Comparison of ENCODE assay signal across 20 mouse cellular contexts in the genomic region with DNA sequence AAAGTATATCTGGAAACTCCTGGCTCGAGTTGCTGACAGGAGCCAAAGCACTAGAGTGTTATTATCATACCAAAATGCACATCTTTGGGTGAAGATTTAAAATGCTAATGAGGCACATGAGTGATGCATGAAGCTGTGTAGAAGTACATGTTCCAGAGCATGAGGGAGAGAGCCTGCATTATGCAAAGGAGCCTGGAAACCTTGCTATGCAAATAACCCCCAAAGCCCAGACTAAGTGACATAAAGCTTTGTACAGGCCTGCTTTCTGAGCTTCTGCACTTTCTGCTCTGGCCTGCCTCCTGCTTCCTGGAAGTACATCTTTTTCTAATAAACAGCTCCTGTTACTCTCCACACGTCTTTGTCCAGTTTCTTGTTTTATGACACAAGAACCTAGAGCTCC.
"Had no signal": no experiment of that assay in that cellular context is flagged by ENCODE, and none has a peak within 500 bp of the region (broad histone marks: within the 10 kb centered on the region; RNA-seq: fewer than 3 reads in every experiment).

No protein-coding gene starts in this region.

- H3K4me3 ChIP-seq: midbrain, embryonic 10.5 days; midbrain, embryonic 12.5 days; myocyte; neural tube, embryonic 13.5 days; neural tube, embryonic 15.5 days; stomach, embryonic 15.5 days had no signal

- ATAC-seq: midbrain, embryonic 16.5 days had no signal

- H3K9ac ChIP-seq: lung, embryonic 14.5 days; midbrain, embryonic 12.5 days; neural tube, embryonic 13.5 days; neural tube, embryonic 15.5 days; stomach, embryonic 15.5 days had no signal

- H3K36me3 ChIP-seq: midbrain, embryonic 10.5 days; midbrain, embryonic 12.5 days; neural tube, embryonic 13.5 days; neural tube, embryonic 15.5 days; stomach, embryonic 15.5 days had no signal

- H3K9me3 ChIP-seq: midbrain, embryonic 12.5 days; neural tube, embryonic 13.5 days; stomach, embryonic 15.5 days had no signal

- H3K4me2 ChIP-seq: lung, embryonic 14.5 days; midbrain, embryonic 12.5 days; neural tube, embryonic 13.5 days; neural tube, embryonic 15.5 days; stomach, embryonic 15.5 days had no signal

- H3K4me1 ChIP-seq: midbrain, embryonic 10.5 days; midbrain, embryonic 12.5 days; neural tube, embryonic 13.5 days; neural tube, embryonic 15.5 days; stomach, embryonic 15.5 days had no signal

- H3K27me3 ChIP-seq: midbrain, embryonic 12.5 days; neural tube, embryonic 13.5 days; neural tube, embryonic 15.5 days; stomach, embryonic 15.5 days had no signal

- DNase-seq: lung, embryonic 14.5 days; lung, postnatal 10 days; lung, postnatal 4 days; midbrain, embryonic 14.5 days; retina, postnatal 1 day; right cerebral cortex, adult 18-20 months; right cerebral cortex, postnatal 25 days; right cerebral cortex, postnatal 4 days; spleen, adult 18-20 months; thymus, adult 2 months; thymus, postnatal 25 days; thymus, postnatal 4 days had no signal

- H3K27ac ChIP-seq: midbrain, embryonic 10.5 days; midbrain, embryonic 12.5 days; neural tube, embryonic 13.5 days; neural tube, embryonic 15.5 days; stomach, embryonic 15.5 days; stomach, postnatal 0 days had no signal
